Mouse (Mus musculus) telencephalon, adult 2 months (tissue): ENCODE measurements around the gene Klhdc8b.

Source experiments
- DNase-seq: peaks from one replicate; pipeline ENCODE4 v3.0.0-alpha.2; 2011; ENCODE audit warnings: low read depth, low spot score

Klhdc8b gene

DNA sequence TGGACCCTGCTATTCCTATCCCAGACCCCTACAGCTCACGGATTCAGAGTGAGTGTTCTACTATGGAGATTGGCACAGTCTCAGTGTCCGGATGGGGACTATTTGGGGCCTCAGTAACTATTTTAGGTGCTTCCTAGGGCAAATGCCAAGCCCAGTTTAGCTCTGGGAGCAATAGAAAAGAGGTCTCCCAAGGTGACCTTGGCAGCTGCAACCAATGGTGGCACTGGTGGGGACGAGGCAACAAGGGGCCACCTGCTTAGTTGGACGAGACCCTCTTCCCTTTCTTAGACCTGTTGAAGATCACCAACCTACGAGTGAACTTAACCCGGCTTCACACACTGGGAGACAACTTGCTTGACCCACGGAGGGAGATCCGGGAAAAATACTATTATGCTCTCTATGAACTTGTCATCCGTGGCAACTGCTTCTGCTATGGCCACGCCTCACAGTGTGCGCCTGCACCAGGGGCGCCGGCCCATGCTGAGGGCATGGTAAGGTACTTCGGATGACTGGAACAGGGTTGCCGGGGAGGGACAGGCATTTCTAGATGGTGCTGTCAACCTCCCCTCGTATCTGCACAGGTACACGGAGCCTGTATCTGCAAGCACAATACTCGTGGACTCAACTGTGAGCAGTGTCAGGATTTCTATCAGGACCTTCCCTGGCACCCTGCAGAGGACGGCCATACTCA lies 20.3 kb upstream of the Klhdc8b start:
- no peak for DNase-seq

- DNase-seq: no peak
These were observed 19.6 kb upstream of the Klhdc8b start for GRCm38 (mm10) chr9:108480813-108481519.

- no peak for DNase-seq
These were observed 18.5 kb upstream of the Klhdc8b start, which contains the start of gene Lamb2 for GRCm38 (mm10) chr9:108479721-108480351. Gene Lamb2, plus strand, starts transcription at chr9:108479736.

DNA sequence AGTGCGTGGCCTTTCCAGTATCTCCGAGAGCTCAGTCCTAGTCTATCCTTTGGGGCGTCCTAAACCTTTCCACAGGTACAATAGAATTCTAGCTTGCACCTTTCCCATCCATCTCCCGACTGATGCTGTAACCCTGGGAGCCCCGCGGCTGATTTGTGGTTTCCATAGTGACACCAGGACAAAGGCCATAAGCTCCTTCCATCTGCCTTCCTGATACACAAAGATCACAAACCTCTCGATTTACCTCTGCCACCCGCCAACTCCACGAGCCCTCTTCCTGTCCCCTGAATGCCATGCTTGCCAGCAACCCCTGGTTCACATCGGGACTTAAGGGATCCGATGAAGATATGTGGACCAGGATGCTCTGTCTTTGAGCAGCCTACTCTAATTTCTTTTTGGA lies 17.9 kb upstream of the Klhdc8b start:
- DNase-seq: no peak

GRCm38 (mm10) chr9:108478638-108479156 lies 17.3 kb upstream of the Klhdc8b start:
- no peak for DNase-seq

DNA sequence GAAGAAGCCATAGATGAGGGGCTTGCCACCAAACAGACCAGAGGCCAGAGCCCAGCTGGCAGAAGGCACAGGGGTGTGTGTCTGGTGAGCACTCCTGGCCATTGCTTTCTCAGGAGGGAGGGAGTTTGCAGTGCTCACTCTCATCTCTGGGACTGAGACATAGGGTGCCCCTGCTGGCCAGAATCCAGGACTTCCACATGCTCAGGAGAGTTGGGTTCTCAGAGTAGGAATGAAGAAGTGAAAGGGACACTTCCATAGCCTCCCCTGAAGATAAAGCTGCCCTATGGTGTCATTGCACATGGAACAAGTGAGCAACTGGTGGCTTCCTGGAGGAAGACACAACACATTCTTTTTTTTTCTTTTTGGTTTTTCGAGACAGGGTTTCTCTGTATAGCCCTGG lies 13.1 kb upstream of the Klhdc8b start:
- no peak for DNase-seq

DNA sequence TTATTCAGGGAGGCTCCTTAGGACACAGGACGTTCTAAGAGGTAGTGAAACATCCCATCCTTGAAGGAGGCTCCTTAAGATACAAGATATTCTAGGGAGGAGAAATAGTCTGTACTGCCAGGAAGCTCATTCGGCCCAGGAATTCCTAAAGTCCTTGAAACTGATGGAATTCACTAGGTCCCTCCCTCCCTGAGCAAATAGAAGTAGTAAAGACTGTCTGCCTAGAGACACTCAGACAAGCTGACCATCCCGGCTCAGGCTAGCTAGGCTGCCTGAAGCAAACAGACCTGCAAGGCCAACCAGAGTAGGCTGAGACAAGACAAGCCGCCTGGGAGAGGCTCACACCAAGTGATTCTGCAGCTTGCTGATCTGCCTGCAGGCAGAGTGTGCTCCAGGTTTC lies 8.5 kb upstream of the Klhdc8b start:
- no peak for DNase-seq

DNA sequence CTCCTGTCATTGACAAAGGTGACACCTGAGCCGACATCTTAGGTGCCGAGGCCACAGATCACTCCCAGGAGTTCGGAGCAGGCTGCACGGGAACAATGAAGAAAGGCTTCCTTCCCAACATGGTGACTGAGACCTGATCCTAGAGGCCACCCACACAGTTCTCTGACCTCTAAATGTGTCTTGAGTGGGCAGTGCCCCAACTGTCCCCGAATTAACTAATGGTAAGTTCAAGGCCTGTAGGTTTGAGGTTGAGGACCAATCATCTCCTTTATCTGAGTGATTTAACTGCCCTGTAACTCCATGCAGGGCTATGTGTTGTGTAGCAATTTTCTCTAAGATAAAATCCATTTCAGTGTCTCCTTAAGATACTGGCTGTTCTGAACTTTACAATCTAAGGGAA lies 8.0 kb upstream of the Klhdc8b start:
- DNase-seq: no peak

GRCm38 (mm10) chr9:108466219-108466618 lies 4.8 kb upstream of the Klhdc8b start:
- no peak for DNase-seq

DNA sequence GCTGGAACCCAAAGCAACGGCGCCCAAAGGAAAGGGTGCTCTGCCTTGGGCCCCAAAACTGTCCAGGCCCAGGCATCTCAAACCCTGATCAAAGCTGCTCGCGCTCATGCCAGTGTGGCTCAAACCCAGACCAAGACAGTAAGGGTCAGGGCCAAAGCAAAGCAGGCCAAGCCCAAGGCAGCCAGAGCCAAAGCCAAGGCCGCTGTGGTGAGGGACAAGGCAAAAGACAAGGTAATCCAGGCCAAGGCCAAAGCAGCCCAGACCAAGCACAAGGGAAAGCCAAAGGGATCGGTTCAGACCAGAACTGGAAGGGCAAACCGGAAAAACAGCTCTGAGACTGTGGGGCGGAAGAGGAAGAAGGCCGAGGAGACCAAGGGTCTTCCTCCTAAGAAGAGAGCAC lies 2.3 kb upstream of the Klhdc8b start:
- no peak for DNase-seq

GRCm38 (mm10) chr9:108462192-108462591 lies 811 bp upstream of the Klhdc8b start:
- DNase-seq: no peak

GRCm38 (mm10) chr9:108461675-108462074 lies 294 bp upstream of the Klhdc8b start:
- no peak for DNase-seq

GRCm38 (mm10) chr9:108460319-108461178 lies 832 bp downstream of the Klhdc8b start, which contains the start of gene Ccdc71:
Gene Ccdc71, plus strand, starts transcription at chr9:108460527.
- DNase-seq: no peak

DNA sequence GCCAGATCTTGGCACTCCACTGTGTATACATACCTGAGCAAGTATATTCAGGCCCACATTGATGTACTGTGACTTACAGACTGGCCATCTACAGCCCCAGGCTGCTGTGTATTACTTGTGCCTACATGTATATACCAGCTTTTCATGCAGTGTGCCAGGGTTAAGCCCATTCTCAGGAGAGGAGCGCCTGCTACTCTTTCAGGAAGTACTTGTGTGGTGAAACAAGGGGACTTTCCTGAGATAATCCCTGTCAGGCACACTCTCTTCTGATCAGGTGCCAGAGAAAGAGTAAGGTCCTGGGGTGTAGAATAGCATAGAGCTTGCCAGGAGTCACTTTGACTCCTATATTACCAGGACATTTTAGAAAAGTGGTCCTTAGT lies 1.5 kb downstream of the Klhdc8b start:
- DNase-seq: no peak

DNA sequence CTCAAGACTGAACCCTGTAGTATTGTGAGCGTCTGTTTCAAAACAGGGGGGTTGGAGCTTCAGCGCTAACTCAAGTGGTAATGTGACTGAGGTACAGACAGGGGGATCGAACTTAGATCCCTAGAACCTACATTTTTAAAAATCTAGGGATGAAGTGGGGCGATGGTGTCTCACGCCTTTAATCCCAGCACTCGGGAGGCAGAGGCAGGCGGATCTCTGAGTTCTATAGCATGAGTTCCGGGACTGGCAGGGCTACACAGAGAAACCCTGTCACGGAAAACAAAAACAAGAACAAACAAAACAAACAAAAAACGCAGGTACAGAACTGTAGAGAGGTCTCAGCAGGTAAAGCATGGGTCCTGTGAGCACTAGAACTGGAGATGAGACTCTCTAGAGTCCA lies 4.4 kb downstream of the Klhdc8b start:
- no peak for DNase-seq

DNA sequence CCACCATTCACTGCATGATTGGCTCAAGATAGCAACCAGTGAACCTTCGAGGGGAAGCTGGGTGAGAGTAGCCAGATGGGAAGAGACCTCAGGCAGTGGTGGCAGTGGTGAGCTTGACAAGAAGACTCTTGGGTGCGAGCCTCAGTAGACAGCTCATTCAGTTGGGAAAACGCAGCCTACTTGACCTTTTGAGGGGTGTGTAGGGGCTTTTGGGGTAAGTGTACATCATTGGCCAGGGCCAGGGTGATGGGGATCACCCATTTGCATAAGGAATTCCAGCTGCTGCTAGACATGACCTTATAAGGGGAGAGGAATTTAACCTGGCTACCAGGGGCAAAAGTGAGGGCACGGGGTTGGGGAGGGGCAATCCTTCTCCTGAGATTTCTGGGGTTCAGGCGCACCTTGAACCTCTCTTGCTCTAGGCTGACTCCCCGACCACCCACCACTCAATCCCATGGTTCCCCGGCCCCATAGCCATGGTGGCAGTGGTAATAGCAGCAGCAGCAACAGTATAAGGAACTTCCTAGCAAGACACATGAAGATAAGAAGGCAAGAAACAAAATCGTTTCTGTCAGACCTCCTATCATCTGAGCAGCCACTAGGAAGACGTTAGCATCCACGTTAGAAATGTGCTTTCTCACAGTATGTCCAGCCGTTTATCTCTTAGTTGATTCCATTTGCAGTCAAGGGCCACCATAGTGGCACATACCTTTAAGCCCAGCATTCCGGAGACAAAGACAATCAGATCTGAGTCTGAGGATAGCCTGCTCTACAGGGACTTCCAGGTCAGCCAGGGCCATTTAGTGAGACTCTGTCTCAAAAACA lies 5.4 kb downstream of the Klhdc8b start:
- no peak for DNase-seq

GRCm38 (mm10) chr9:108454429-108454828 lies 7.0 kb downstream of the Klhdc8b start:
- no peak for DNase-seq

DNA sequence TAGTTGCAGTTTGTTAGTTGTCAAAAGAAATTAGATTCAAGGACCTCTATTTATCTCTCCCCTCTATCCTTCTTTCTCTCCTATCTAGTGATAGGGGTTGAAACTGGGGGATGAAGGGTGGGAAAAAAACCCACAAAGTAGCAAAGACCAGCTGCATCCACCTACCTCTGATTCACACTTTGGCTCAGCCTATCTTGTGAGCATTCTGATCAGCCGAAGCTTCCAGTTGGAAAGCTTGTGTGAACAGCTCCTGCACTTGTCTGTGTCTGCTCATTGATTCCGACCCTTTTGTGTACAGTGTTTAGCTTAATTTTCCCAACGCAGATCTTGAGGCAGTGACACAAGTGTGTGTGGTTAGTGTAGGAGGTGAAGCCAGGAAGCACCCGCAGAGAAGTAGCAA lies 7.9 kb downstream of the Klhdc8b start:
- no peak for DNase-seq

- no peak for DNase-seq
These were observed 8.5 kb downstream of the Klhdc8b start for GRCm38 (mm10) chr9:108452911-108453310.

GRCm38 (mm10) chr9:108452291-108452906 lies 9.0 kb downstream of the Klhdc8b start:
- DNase-seq: no peak
